Mouse (Mus musculus): ENCODE data around the gene Dst. TPM values are rescaled to one million over a fixed set of nuclear protein-coding genes. Genes with fewer than 3 reads are reported as not detected.

Gene Dst
- total RNA-seq, 2 experiments from 2014 or later = 317 TPM

- intact Hi-C loops (cut with DNase I) = no loop called here
These were observed 14.9 kb downstream of the Dst start for GRCm38 (mm10) chr1:33922975-33923374.

DNA sequence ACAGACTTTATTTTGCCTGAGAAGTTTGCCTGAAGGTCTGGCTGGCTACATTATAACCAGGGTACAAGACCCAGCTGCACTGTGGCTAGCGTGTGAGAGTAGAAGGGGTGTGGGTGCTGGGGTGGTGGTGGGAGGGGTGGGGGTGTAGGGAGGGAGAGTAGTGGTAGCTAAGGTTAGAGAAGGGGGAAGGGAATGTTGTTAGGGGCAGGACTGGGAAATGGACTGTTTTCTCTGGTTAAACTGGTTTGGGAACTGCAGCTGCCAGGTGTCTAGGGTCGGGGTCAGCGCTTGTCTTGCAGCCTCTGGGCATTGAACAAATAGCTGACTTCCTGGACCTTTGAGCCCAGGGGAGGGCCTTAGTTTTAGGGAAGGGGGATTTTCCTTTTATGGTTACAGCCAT is 17.3 kb downstream of the Dst start:
- no peak for DNase-seq
- intact Hi-C loops (cut with DNase I) = no loop called here

More at GRCm38 (mm10) chr1:33922975-33923374, 14.9 kb downstream of the Dst start:
- DNase-seq = no peak

DNA sequence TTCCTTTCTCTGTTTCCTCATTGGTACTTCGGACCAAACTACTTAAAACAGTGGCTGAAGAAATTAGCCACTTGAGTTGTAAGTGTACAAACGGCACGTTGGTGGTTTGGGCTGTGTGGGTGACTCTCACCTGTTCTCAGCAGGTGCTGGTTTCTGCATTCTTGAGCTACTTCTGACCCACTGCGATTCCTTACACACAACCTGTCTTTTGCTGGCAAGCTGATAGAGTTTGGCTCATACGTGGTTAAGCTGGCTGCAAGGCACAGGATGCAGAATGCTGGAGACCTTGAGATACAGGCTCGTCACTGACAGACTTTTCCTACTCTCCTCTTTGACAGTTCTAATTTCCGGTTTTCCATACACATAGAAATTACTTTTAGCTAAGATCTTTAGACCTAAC is 19.4 kb downstream of the Dst start:
- DNase-seq = no peak
- intact Hi-C loops (cut with DNase I) = no loop called here

- no peak for DNase-seq
- intact Hi-C loops (cut with DNase I) = no loop called here
These were observed 23.8 kb downstream of the Dst start for GRCm38 (mm10) chr1:33931791-33932190.

DNA sequence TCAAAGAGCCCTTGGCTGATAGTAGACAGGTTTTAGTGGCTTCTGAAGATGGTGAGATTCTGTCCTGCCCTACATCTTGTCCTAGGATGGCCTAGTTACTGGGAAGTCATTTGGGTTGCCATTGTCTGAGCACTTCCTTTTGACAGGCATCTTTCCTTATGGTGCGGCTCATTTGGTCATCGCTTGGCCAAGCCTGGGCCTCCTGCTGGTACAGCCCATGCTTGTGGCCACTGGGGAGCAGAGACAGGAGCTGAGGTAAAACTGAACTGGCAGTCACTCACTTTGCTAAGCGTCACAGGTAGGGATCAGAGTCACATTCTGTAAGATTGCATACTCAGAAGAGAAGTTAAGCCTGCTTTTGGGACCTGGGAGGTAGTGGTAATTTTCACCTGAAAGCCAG is 24.2 kb downstream of the Dst start:
- no peak for DNase-seq
- intact Hi-C loops (cut with DNase I) = no loop called here

DNA sequence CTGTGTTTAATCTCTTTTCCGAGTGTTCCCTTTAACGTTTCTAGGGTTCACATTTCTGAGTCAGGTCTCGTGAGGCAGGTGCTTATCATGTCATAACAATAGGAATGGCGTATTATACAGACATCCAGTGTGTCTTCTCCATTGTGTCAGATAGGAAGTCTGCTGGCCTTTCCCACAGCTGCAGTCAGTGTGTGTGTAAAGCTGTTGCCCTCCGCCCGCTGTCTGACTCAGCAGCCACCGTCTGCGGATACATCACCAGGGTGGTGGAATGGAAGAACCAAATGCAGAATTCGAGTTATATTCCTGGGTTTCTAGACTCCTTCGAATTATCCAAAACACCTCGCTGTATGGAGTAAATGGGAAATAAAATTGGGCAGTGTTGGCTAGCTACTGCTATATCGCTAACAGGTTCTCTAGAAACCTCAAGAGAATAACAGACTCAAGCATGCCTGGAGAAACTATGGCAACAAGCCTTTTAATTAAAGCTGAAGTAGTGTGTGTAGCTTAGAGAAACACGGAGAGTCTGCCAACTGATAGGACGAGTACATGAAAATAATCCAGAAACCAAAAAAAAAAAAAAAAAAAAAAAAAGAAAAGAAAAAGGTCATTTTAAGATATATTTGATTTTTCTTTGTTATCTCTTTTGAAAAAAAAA is 24.9 kb downstream of the Dst start:
- DNase-seq = no peak
- intact Hi-C loops (cut with DNase I) = no loop called here

GRCm38 (mm10) chr1:33935946-33936345 is 27.9 kb downstream of the Dst start:
- intact Hi-C loops (cut with DNase I) = no loop called here
- DNase-seq = no peak

- intact Hi-C loops (cut with DNase I) = no loop called here
- no peak for DNase-seq
These were observed 31.8 kb downstream of the Dst start for GRCm38 (mm10) chr1:33939828-33940227.

DNA sequence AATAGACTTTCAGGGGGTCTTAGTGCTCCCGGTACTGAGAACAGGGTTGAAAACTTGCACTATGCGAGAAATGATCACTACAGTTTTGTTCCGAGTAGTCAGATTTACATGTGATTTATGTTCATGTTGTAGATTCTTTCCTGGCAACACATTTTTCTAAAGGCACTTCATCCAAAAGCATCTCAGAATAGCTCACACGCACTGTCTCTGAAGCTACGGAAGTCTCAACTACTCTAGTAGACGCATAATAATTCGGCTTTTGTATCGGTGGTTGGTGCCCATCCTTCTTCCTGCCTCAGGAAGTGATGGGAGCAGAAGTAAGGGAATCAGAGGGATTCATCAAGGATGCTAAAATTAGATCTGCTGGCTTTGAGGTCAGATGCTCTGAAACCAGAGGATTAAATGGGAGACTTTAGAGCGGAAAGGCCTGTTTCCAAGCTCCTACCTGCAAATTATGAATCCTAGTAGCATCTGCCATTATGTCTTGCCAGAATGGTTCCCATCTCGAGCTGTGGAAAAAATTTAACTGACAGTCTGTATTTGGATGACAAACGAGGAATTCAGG is 32.4 kb downstream of the Dst start:
- intact Hi-C loops (cut with DNase I) = no loop called here

GRCm38 (mm10) chr1:33942638-33943037 is 34.6 kb downstream of the Dst start:
- intact Hi-C loops (cut with DNase I) = no loop called here
- DNase-seq = no peak

More for the DNA sequence above, 32.4 kb downstream of the Dst start:
- DNase-seq = no peak

DNA sequence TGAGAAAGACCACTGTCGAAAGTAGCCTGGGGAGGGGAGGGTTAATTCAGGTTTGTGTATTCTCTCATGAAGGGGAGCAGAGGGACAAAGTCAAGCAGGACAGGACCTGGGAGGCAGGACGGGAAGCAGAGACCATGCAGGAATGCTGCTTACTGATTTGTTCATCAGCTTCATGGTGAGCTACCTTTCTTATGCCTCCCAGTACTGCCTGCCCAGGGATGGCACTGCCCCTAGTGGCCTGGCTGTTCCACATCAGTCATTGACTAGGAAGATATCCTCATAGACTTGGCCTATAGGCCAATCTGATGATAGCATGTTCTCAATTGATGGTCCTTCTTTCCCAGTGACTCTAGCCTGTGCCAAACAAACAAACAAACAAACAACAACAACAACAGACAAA is 35.9 kb downstream of the Dst start:
- intact Hi-C loops (cut with DNase I) = no loop called here
- DNase-seq = no peak

GRCm38 (mm10) chr1:33944977-33945750 is 37.1 kb downstream of the Dst start:
- intact Hi-C loops (cut with DNase I) = loop anchor here (5.0 kb wide), 1 partner anchor 38 kb away; the partner anchor contains the start of genes Bend6 and Dst
- peak; percentile 68 to 78 for DNase-seq

- no peak for DNase-seq
- intact Hi-C loops (cut with DNase I) = loop anchor here (5.0 kb wide), 1 partner anchor 38 kb away; the partner anchor contains the start of genes Bend6 and Dst
These were observed 37.7 kb downstream of the Dst start for GRCm38 (mm10) chr1:33945756-33946155.

GRCm38 (mm10) chr1:33946601-33947395 is 38.8 kb downstream of the Dst start:
- intact Hi-C loops (cut with DNase I) = loop anchor here (5.0 kb wide), 1 partner anchor 39 kb away; the partner anchor contains the start of genes Bend6 and Dst

GRCm38 (mm10) chr1:33947838-33948237 is 39.8 kb downstream of the Dst start:
- intact Hi-C loops (cut with DNase I) = loop anchor here (5.0 kb wide), 1 partner anchor 41 kb away; the partner anchor contains the start of genes Bend6 and Dst
- peak in 1 of 2 experiments; percentile 25 for DNase-seq

More at GRCm38 (mm10) chr1:33946601-33947395, 38.8 kb downstream of the Dst start:
- peak; percentile 51 to 56 for DNase-seq

DNA sequence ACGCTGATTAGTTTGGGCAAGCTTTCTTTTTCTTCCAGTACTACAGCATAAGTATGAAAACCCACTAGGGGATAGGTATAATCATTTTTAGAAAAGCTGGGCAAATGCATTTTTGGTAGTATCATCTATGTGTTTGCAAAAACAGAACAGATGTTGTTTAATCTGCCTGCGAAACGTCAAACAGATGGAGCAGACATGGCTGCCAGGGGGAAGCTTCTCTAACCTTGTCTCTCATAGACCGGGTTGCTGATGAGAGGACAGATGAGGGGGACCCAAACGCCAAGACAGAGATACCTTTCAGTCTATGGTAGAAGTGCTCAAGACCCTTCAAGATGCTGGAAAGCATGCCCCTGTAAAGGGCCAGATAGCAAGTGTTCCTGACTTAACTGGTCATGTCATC is 40.5 kb downstream of the Dst start:
- intact Hi-C loops (cut with DNase I) = loop anchor here (5.0 kb wide), 1 partner anchor 41 kb away; the partner anchor contains the start of genes Bend6 and Dst
- DNase-seq = no peak

DNA sequence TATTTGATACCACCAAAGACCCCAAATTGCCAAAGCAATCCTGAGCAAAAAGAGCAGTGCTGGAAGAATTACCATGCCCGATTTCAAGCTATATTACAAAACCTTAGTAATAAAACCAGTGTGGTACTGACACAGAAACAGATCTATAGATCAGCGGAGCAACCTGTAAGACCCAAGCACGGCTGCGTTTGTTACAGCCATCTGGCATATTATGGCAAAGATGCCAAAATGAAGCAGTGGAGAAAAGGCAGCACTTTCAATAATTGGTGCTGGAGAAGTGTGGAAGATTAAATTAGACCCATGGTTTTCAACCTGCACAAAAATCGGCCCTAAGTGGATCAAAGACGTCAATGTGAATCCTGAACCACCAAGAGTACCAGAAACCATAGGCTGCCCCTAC is 47.6 kb downstream of the Dst start:
- no peak for DNase-seq
- intact Hi-C loops (cut with DNase I) = no loop called here

GRCm38 (mm10) chr1:33960439-33960838 is 52.4 kb downstream of the Dst start:
- intact Hi-C loops (cut with DNase I) = loop anchor here (5.0 to 10.0 kb wide), 2 partner anchors 53 to 206 kb away; partner anchors contain the start of genes Bag2, Bend6 and Dst

DNA sequence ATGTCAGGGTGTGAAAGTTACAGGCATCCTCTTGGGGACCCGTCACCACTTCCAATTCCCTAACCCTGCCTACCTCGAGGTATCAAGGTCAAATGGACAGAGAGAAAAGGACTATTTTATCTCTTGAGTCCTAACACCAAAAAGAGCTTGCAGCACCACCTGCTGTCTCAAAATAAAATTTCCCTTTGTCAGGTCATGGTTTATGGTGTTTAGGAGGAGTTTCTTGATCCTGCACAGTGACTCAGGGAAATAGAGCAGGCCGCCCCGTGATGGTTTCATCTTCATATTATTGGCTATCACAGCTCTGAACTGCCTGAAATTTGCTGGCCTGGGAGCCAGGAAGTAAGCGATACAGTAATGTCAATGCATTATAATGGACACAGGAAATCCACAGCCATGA is 56.6 kb downstream of the Dst start:
- peak; percentile 36 to 66 for DNase-seq
- intact Hi-C loops (cut with DNase I) = loop anchor here (1.0 to 10.0 kb wide), 4 partner anchors 57 to 297 kb away; partner anchors contain the start of genes Bag2, Bend6, Dst and Prim2

More at GRCm38 (mm10) chr1:33960439-33960838, 52.4 kb downstream of the Dst start:
- no peak for DNase-seq

GRCm38 (mm10) chr1:33965824-33966223 is 57.8 kb downstream of the Dst start:
- intact Hi-C loops (cut with DNase I) = loop anchor here (5.0 to 10.0 kb wide), 2 partner anchors 211 to 299 kb away; partner anchors contain the start of genes Bag2 and Prim2
- no peak for DNase-seq
